Mouse (Mus musculus): ENCODE results near the gene Zyx.

- no peak for TF ChIP-seq CTCF (IDR thresholded peaks at IDR 0.05; ENCODE audit: low read depth)
- no peak for TF ChIP-seq EP300 (optimal IDR thresholded peaks at IDR 0.05)
Observed at GRCm38 (mm10) chr6:42344255-42344654, 5.2 kb upstream of the Zyx start.
